Mouse (Mus musculus) spleen, adult 2 months (tissue): ENCODE results near the gene Tecpr2. TPM values are rescaled to one million over a fixed set of nuclear protein-coding genes. Genes with fewer than 3 reads are reported as not detected.

Experiments used
- DNase-seq, 2 experiments: peaks; one replicate each; pipeline versions ENCODE4 v3.0.0 to v3.0.0-alpha.2; 2012 to 2021; ENCODE audit warnings: low spot score in 2 of 2, low read depth in 1 of 2
- H3K27ac ChIP-seq: fragments of 200-500 bp; 2 replicates; pipeline ENCODE4 v1.5.1; 2012; ENCODE audit warnings: low read length, inconsistent platforms; ENCODE audit not compliant: insufficient read depth
- H3K27me3 ChIP-seq: fragments of 200-500 bp; 2 replicates; pipeline ENCODE4 v1.6.1; 2012; ENCODE audit warnings: mild to moderate bottlenecking, moderate library complexity, low read length, inconsistent platforms; ENCODE audit not compliant: control insufficient read depth, insufficient read depth
- H3K36me3 ChIP-seq: fragments of 200-500 bp; 2 replicates; pipeline ENCODE4 v1.6.1; 2012; ENCODE audit warnings: mild to moderate bottlenecking, low read length, inconsistent platforms; ENCODE audit not compliant: control insufficient read depth, insufficient read depth
- H3K4me1 ChIP-seq: fragments of 200-500 bp; 2 replicates; pipeline ENCODE4 v1.6.1; 2011; ENCODE audit warnings: inconsistent platforms; ENCODE audit not compliant: control insufficient read depth, insufficient read depth, insufficient read length
- H3K4me3 ChIP-seq: fragments of 200-500 bp; 2 replicates; pipeline ENCODE4 v1.5.1; 2011; ENCODE audit warnings: mild to moderate bottlenecking, inconsistent platforms; ENCODE audit not compliant: insufficient read depth, insufficient read length; ENCODE audit errors: extremely low read depth
- CTCF ChIP-seq: fragments of 200-500 bp; IDR thresholded peaks from 2 replicates; pipeline ENCODE4 v1.5.1; 2011; ENCODE audit warnings: mild to moderate bottlenecking, inconsistent platforms; ENCODE audit not compliant: insufficient read depth, insufficient read length, insufficient replicate concordance; ENCODE audit errors: extremely low read depth
- POLR2A ChIP-seq: fragments of 200-500 bp; IDR thresholded peaks from 2 replicates; pipeline ENCODE4 v1.6.1; 2011; ENCODE audit warnings: low read depth, low read length, inconsistent platforms
- WGBS: fragments of 180-500 bp; shearing (Covaris S2); methylation state at CpG from one replicate; pipeline ENCODE4 v1.1.7; 2018; 5-methylcytosine and 5-hydroxymethylcytosine counted together
- polyA plus RNA-seq: library from polyadenylated mRNA; depleted of rRNA; stranded (reverse); fragments of >200 nt; gene quantifications from 2 replicates; pipeline ENCODE4 v1.2.3, GENCODE M21; 2012

The Tecpr2 gene
- polyA plus RNA-seq, 1 experiment, result 4.0 TPM

- 6% methylated on average over 23 of the region's 23 CpGs for WGBS
Measured at GRCm38 (mm10) chr12:110991361-110992127, 102.5 kb downstream of the Tecpr2 start.

DNA sequence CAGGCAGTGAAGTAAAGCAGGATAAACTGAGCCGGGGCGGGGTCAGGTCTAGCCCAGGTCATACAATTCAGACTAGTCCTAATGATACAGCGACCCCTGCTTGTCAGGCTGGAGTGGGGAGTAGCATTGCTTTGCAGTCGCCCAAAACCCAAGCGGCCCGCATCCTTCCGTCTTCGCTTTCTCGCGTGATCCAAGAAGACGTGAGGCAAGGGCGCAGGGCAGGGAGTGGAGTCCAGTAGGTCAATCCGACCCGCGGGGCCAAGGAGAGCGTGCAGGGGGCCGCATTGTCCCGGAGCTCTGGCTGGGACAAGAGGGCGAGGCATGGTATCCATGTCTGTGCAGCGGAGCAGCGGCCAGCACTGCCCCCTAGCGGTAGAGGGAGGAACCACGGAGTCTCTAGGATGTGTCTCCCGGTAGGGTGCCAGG, 103.1 kb downstream of the Tecpr2 start:
- Histone ChIP-seq H3K36me3 (no peaks in the 10 kb centered on the region), H3K27me3 (no peaks in the 10 kb centered on the region), H3K27ac (peak overlapping the region; percentile 24; the same call in 1 of the 2 replicates), H3K4me1 (no peaks in the 10 kb centered on the region), H3K4me3 (peak overlapping the region; percentile 69)
- DNase-seq, result peak; percentile 82 to 88
- under 1% methylated on average over 24 of the region's 24 CpGs for WGBS
- TF ChIP-seq CTCF, result peak; percentile 98
- TF ChIP-seq POLR2A, result no peak

More at GRCm38 (mm10) chr12:110991361-110992127, 102.5 kb downstream of the Tecpr2 start:
- Histone ChIP-seq H3K27me3 (no peaks in the 10 kb centered on the region), H3K27ac (peak overlapping the region; percentile 24; the same call in 1 of the 2 replicates), H3K36me3 (no peaks in the 10 kb centered on the region), H3K4me3 (peak overlapping the region; percentile 69), H3K4me1 (no peaks in the 10 kb centered on the region)
- TF ChIP-seq CTCF, result peak; percentile 79; the same call in 1 of the 2 replicates
- TF ChIP-seq POLR2A, result no peak
- peak; percentile 77 for DNase-seq

GRCm38 (mm10) chr12:110992771-110993170, 103.7 kb downstream of the Tecpr2 start:
- no peak overlapping the region for H3K4me3 ChIP-seq
- H3K27ac ChIP-seq, result no peak overlapping the region
- H3K27me3 ChIP-seq, result no peaks in the 10 kb centered on the region
- no peaks in the 10 kb centered on the region for H3K36me3 ChIP-seq
- no peak for TF ChIP-seq POLR2A
- TF ChIP-seq CTCF, result no peak
- 83% methylated on average over 12 of the region's 12 CpGs for WGBS
- no peaks in the 10 kb centered on the region for H3K4me1 ChIP-seq
- no peak for DNase-seq

- WGBS, result 80% methylated on average over 3 of the region's 3 CpGs
- DNase-seq, result no peak
- Histone ChIP-seq H3K27ac (no peak overlapping the region), H3K4me1 (no peaks in the 10 kb centered on the region), H3K4me3 (no peak overlapping the region), H3K36me3 (no peaks in the 10 kb centered on the region), H3K27me3 (no peaks in the 10 kb centered on the region)
- TF ChIP-seq CTCF (no peak), POLR2A (no peak)
Measured at GRCm38 (mm10) chr12:110993226-110993625, 104.2 kb downstream of the Tecpr2 start.

DNA sequence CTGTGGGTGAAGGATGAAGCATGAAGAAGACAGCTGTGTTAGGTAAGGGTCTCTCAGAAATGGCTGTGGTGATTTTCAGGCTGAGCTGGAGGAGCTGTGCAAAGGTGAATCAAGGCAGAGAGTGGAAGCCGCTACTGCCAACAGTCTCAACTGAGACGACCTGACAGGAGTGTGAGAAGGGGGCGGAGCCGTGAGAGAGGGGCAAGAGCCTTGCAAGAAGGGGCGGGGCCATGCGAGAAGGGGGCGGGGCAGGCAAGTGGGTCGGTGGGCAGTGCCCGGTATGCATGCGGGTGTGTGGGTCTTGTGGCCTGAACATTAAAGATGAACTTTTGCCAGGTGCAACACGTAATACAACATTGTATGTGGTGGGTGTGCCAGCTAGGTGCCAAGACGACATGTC, 105.6 kb downstream of the Tecpr2 start:
- no peaks in the 10 kb centered on the region for H3K36me3 ChIP-seq
- TF ChIP-seq CTCF (no peak), POLR2A (no peak)
- H3K27ac ChIP-seq, result no peak overlapping the region
- no peaks in the 10 kb centered on the region for H3K4me1 ChIP-seq
- no peaks in the 10 kb centered on the region for H3K27me3 ChIP-seq
- H3K4me3 ChIP-seq, result no peak overlapping the region
- WGBS, result 68% methylated on average over 12 of the region's 12 CpGs
- no peak for DNase-seq

DNA sequence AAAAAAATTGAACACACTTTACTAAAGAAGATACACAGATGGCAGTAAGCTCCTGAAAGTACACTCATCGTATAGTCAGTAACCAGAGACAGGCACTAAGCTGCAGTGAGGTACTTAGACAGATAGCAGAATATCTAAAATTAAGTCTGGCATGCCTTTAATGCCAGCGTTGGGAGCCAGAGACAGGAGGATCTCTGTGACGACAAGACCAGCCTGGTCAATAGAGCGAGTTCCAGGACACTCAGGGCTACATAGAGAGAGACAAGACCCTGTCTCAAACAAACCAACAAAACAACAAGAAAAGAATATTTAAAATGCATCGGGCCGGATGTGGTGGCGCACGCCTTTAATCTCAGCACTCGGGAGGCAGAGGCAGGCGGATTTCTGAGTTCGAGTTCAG, 109.0 kb downstream of the Tecpr2 start:
- H3K27me3 ChIP-seq, result no peaks in the 10 kb centered on the region
- no peaks in the 10 kb centered on the region for H3K4me1 ChIP-seq
- DNase-seq, result no peak
- 95% methylated on average over 11 of the region's 11 CpGs for WGBS
- TF ChIP-seq CTCF (no peak), POLR2A (no peak)
- H3K4me3 ChIP-seq, result no peak overlapping the region
- H3K27ac ChIP-seq, result no peak overlapping the region
- no peaks in the 10 kb centered on the region for H3K36me3 ChIP-seq

GRCm38 (mm10) chr12:110999820-111000219, 110.8 kb downstream of the Tecpr2 start:
- no peaks in the 10 kb centered on the region for H3K4me1 ChIP-seq
- H3K27me3 ChIP-seq, result no peaks in the 10 kb centered on the region
- no peak for DNase-seq
- no peak overlapping the region for H3K27ac ChIP-seq
- 84% methylated on average over 2 of the region's 2 CpGs for WGBS
- H3K36me3 ChIP-seq, result no peaks in the 10 kb centered on the region
- H3K4me3 ChIP-seq, result no peak overlapping the region
- TF ChIP-seq POLR2A, result no peak
- TF ChIP-seq CTCF, result no peak
